Comparison of ENCODE assay signal across 26 mouse cellular contexts in genomic region chr17:65550357-65550756, GRCm38 (mm10). TPM values are rescaled to one million over a fixed set of nuclear protein-coding genes. Genes with fewer than 3 reads are reported as not detected.
DNase-seq lines count a peak whose midpoint lies in the region; ATAC-seq lines count a peak whose summit lies in the region.
"Had no signal": no experiment of that assay in that cellular context is flagged by ENCODE, and none has a peak within 500 bp of the region (broad histone marks: within the 10 kb centered on the region; RNA-seq: fewer than 3 reads in every experiment).

No protein-coding gene starts in this region.

- 86% methylated on average over 4 of the region's 4 CpGs for WGBS in midbrain, embryonic 11.5 days
- 83% methylated on average over 4 of the region's 4 CpGs for WGBS in midbrain, embryonic 13.5 days
- 84% methylated on average over 4 of the region's 4 CpGs for WGBS in kidney, embryonic 16.5 days

- no peaks in the 10 kb centered on the region for H3K4me1 ChIP-seq in midbrain, embryonic 11.5 days (ENCODE audit: control insufficient read depth, insufficient read depth, low read length)
- H3K4me1 ChIP-seq in midbrain, embryonic 13.5 days (replicated peaks) = no peaks in the 10 kb centered on the region
- no peaks in the 10 kb centered on the region for H3K4me1 ChIP-seq in kidney, embryonic 16.5 days (ENCODE audit: insufficient read depth, low read length)

- peak; percentile 25 for DNase-seq in adrenal gland, adult 2 months
- DNase-seq in adrenal gland, postnatal 4 days (ENCODE audit: low spot score in 2 of 2) = no peak
- DNase-seq in midbrain, embryonic 11.5 days (ENCODE audit: low spot score, missing footprints) = peak; percentile 69
- DNase-seq in 416B (ENCODE audit: low read depth) = peak; percentile 62
- DNase-seq: adrenal gland, adult 8-10 months; adrenal gland, postnatal 10 days; adrenal gland, postnatal 14 days; adrenal gland, postnatal 25 days; B cell, adult 2 months; cerebellum, adult 11 months; cerebellum, adult 11-12 months; cerebellum, adult 18-20 months; cerebellum, adult 2 months; cerebellum, adult 8-10 months; cerebellum, adult 9-10 months had no signal

- ATAC-seq in midbrain, embryonic 11.5 days (ENCODE audit: low FRiP score) = no peak
- ATAC-seq in midbrain, embryonic 13.5 days = no peak
- no peak for ATAC-seq in kidney, embryonic 16.5 days (ENCODE audit: low FRiP score, low TSS enrichment)
- ATAC-seq: activated CD4-positive, CD25-positive, alpha-beta regulatory T cell, adult 4 months; CD4-positive, CD25-positive, alpha-beta regulatory T cell, adult 4 months; Patski had no signal

- H3K9me3 ChIP-seq in midbrain, embryonic 11.5 days (ENCODE audit: control insufficient read depth, low read length) = no peaks in the 10 kb centered on the region
- H3K9me3 ChIP-seq in midbrain, embryonic 13.5 days = no peaks in the 10 kb centered on the region
- H3K9me3 ChIP-seq in kidney, embryonic 16.5 days (ENCODE audit: low read length) = no peaks in the 10 kb centered on the region
- H3K9me3 ChIP-seq: G1E had no signal

- H3K36me3 ChIP-seq in midbrain, embryonic 11.5 days (ENCODE audit: control insufficient read depth, insufficient read depth, low read length) = no peaks in the 10 kb centered on the region
- no peaks in the 10 kb centered on the region for H3K36me3 ChIP-seq in midbrain, embryonic 13.5 days
- H3K36me3 ChIP-seq in kidney, embryonic 16.5 days (ENCODE audit: insufficient read depth, low read length) = no peaks in the 10 kb centered on the region
- H3K36me3 ChIP-seq: G1E had no signal

- H3K27ac ChIP-seq in midbrain, embryonic 11.5 days (ENCODE audit: low read depth, low read length) = no peak overlapping the region
- H3K27ac ChIP-seq in midbrain, embryonic 13.5 days = no peak overlapping the region
- H3K27ac ChIP-seq in kidney, embryonic 16.5 days (ENCODE audit: low read length) = no peak overlapping the region

- no peak overlapping the region for H3K4me2 ChIP-seq in midbrain, embryonic 11.5 days
- H3K4me2 ChIP-seq in midbrain, embryonic 13.5 days (replicated peaks) = no peak overlapping the region
- no peak overlapping the region for H3K4me2 ChIP-seq in kidney, embryonic 16.5 days (replicated peaks; ENCODE audit: low read depth, low read length)

- H3K4me3 ChIP-seq in midbrain, embryonic 11.5 days (ENCODE audit: low read depth, low read length) = no peak overlapping the region
- no peak overlapping the region for H3K4me3 ChIP-seq in midbrain, embryonic 13.5 days (replicated peaks)
- H3K4me3 ChIP-seq in kidney, embryonic 16.5 days (ENCODE audit: low read length) = no peak overlapping the region

- no peaks in the 10 kb centered on the region for H3K27me3 ChIP-seq in midbrain, embryonic 11.5 days (ENCODE audit: control insufficient read depth, insufficient read depth, low read length)
- no peaks in the 10 kb centered on the region for H3K27me3 ChIP-seq in midbrain, embryonic 13.5 days
- no peaks in the 10 kb centered on the region for H3K27me3 ChIP-seq in kidney, embryonic 16.5 days (ENCODE audit: insufficient read depth, low read length)
- H3K27me3 ChIP-seq: CH12.LX had no signal

- H3K9ac ChIP-seq in midbrain, embryonic 11.5 days (ENCODE audit: low read length) = no peak overlapping the region
- no peak overlapping the region for H3K9ac ChIP-seq in midbrain, embryonic 13.5 days (replicated peaks)
- H3K9ac ChIP-seq in kidney, embryonic 16.5 days (replicated peaks; ENCODE audit: low read length) = no peak overlapping the region

RNA-seq across cellular contexts. Expression of gene Tmem232, which starts 9.8 kb away (rescaled TPM):
- not detected for total RNA-seq in adrenal gland, adult 2 months (2021)
- not detected in 2 replicates for polyA plus RNA-seq in adrenal gland, adult 2 months (2012; rRNA removed)
- total RNA-seq in adrenal gland, postnatal 4 days (2021) = under 1 TPM; 0.11 TPM
- polyA plus RNA-seq in midbrain, embryonic 11.5 days (2014; fragmentation: Nextera tagmentation; extraction: Ambion mirVana) = not detected in 2 replicates
- polyA plus RNA-seq in midbrain, embryonic 13.5 days (2015; fragmentation: Nextera tagmentation; extraction: Ambion mirVana) = 0.09 and 0.28 TPM in 2 replicates
- 0.07 TPM in 1 of 2 replicates, not detected in the other for polyA plus RNA-seq in kidney, embryonic 16.5 days (2015; fragmentation: Nextera tagmentation; extraction: Ambion mirVana)
- total RNA-seq: adrenal gland, adult 18-20 months; adrenal gland, adult 8-10 months; adrenal gland, postnatal 14 days; adrenal gland, postnatal 25 days; adrenal gland, postnatal 36 days; CH12.LX; G1E; MEL had no signal
- polyA plus RNA-seq: activated CD4-positive, CD25-positive, alpha-beta regulatory T cell, adult 4 months; C2C12; CD4-positive, CD25-positive, alpha-beta regulatory T cell, adult 4 months; G1E; Patski had no signal

Comparison
In these comparisons a context has a peak if more than half of its experiments do, and no peak if none do; other contexts are left out.
1. DNase-seq: peak in adrenal gland, adult 2 months (single experiment), midbrain, embryonic 11.5 days (single experiment) and 416B (single experiment); none in adrenal gland, postnatal 4 days (0 of 2).